Mouse (Mus musculus) lung, postnatal 36 days (tissue): Measurements from ENCODE around the gene Nox1.

Source experiments
- DNase-seq: peaks from one replicate; pipeline ENCODE4 v3.0.0; 2022; ENCODE audit warnings: mixed read lengths

Gene Nox1

DNA sequence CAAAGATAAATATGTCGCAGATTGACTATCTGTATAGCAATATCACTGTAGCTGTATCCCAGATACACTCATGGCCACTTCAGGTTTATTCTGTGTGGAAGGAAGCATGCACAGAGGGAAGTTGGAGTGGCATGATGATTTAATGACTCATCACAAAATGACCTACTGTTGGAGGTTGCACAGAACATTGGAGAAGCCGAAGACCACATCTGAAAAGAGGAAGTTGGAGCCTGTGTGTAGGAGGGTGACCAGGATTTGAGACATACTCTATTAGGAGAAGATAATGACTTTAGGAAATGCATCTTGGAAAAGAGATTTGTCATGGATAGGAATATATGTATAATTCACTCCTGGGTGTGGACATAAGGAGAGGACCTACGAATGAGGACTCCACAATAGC lies 105.3 kb downstream of the Nox1 start:
- peak; percentile 14 for DNase-seq

DNA sequence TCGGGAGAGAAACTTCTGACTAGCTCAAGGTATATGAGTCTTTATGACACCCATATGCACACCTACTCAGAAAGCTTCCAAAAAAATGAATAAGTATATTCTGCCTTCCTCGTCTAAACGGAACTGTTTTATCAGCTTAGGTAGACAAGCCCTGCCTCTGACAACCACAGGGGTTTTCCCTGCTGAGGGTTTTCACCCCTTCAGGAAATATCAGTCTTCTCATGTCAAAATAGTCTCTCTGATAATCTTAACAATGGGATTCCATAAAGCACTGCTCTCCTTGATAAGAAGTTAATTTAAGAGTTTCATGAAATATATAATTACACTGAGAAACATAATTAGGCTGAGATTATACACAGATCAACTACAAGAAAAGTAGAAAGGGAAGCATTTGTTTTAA lies 110.0 kb downstream of the Nox1 start:
- DNase-seq = peak; percentile 1

DNA sequence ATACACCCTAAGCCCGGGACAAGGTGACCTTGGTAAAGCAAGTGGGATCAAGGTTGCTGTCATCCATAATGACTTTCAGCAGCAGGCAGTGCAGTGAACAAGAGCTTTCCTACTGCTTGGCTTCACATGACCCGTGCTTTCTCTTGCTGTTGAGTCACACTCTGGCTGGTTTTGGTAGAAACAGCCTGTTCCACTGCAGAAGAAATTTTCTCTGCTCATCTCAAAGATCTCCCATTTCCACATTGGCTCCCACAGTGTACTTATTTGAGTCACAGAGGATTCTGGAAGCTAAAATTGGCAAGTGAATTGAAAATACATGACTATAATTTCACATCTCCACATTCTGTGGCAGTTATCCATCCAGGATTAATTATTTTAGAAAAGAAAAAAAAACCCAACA lies 119.1 kb downstream of the Nox1 start:
- no peak for DNase-seq

DNA sequence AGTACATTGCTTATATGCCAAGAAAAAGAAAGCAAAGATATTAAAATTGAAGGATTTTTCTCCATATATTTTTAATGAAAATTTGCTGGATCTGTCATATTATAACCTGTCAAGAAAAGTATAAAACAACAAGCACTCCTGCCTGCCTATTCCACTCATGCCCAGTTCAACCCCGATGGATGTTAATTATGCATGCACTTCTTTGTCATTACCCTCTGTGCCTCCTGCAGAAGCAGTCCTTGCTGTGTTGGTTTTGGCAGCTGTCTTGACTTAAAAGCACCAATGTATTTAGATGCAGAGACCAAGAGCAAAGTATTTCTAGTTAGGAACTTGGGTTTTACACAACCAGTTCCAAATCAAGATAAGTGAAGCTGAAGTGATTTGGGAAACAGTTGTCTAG lies 136.3 kb downstream of the Nox1 start:
- no peak for DNase-seq

DNA sequence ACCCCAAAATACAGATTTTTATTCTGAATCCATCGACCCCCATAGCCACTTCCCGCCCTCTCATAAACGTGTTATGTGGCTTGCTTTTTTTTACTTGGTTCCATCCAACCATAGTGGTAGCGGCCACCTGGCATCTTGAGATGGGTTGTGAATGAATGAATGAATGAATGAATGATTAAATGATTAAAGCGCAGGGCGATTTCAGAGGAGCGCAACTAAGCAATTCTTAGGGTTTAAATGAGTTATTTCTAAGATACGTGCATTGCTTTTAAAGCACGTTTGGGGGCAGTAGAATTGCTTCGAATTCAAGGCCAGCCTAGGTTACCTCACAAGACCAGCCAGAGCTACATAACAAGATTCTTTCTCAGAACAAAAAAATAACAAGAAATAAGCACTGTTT lies 162.0 kb downstream of the Nox1 start:
- no peak for DNase-seq

DNA sequence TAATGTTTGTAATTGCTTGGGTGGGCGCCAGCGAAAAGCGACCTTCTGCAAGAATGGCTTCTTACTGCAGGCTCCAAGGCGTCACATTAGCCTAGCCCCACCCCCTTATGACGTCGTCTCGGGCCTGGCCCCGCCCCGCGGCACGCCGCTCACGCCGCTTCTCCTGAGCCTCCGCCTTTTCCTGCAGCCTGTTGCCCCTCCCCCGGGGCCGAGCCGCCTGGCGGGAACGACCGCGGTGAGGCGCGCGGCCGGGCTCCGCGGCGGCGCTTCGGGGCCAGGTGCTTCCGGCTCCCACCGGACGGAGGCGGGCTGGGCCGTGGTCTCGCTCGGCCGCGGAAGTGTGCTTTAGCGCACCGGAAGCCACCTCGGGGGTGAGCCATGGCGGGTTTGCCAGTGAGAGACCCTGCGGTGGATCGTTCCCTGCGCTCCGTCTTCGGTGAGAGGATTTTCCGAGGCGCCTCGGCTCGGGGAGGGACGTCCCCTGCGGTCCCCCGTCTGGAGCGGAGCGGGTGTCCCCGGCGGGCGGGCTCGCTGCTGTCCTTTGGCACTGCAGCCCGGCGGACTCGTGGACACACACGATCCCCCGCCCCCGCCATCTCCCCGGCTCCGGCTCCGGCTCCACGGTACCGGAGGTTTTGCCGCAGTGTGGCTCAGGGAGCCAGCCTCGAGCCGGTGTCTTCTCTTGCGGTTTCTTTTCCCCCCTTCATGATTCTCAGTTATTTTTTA lies 162.6 kb downstream of the Nox1 start, which contains the start of gene Cstf2:
Cstf2 (plus strand) TSS at position 201 of the 726 bp plus-strand sequence.
- peak; percentile 95 for DNase-seq

DNA sequence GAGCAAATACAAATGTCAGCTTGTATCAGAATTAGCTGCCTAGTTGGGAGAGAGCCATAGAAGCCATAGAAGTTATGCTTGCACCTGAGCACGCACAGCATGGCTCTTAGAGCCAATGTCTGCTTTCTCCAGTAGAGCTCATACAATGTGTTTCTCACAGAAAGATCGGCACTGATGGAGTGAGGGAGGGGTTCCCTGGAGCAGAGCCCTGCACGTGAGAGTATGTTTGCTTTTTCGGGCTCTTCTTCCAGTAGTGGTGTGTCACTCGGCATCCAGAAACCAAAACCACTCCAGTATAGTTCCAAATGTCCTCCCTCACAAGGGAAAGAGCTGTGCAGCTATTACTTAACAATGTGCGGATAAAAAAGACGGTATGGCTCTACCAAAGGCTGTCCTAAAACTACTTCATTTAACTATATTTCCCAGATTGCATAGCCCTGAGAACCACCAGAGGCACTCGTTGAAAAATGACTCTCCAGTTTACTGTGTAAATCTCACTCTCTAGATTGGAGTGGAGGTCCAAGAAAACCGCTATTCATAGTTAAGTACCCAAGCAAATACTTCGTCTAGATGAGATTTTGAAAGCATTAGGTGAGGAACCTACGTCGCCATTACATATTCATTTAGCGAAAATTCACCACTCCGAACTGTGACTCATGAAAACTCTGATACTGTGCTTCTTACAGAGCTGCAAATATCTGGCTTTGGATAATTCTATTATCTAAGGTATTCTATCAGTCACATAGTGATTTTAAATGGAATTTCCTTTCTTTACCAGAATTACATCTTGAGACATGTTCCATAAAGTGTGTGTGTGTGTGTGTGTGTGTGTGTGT lies 163.5 kb downstream of the Nox1 start:
- no peak for DNase-seq

DNA sequence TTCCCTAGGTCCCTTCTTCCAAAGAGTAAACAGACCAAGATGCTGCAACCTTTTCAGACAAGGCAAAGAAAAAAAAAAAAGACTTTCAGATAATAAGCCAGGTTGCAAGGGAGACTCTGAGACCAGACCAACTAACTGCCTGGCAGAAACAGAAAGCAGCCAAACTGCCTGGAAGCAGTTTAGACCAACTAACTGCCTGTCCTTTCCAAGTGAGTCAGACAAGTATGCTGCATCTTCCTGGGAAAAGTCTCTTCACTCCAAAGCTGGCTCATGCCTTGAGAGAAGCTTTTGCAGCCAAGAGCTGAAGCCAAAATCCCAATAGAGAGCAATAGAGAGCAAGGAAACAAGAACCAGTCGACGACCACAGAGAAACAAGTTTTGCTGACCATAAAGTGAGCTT lies 164.9 kb downstream of the Nox1 start:
- DNase-seq = no peak

DNA sequence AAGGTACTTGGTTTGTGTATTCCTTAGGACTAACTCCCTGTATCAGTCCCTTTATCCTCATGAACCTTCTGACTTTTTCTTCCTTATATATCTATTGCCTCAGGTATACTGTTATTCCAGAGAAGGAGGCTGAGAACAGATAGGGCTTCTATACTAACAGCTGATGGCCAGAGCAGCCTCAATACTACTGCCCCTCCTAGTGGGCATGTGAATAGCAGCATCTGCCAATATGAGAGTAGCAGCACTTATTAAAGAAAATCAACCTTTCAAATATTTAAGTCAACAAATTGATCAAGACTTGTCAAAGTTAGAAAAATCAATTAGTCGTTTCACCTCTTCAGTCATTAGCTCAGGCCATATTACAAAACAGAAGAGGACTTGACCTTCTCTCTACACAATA lies 172.8 kb downstream of the Nox1 start:
- DNase-seq = no peak
